Mouse (Mus musculus) T-helper 2 cell (primary cell): ENCODE results near the gene Pgs1.

Source experiments
- in situ Hi-C: fragments of 300-600 bp; cut with MboI, MseI; formaldehyde crosslinking; loops from one replicate; pipeline ENCODE4 v1.15.1; 2025; ENCODE audit warnings: high pct_unique_total_duplicates

Gene Pgs1

DNA sequence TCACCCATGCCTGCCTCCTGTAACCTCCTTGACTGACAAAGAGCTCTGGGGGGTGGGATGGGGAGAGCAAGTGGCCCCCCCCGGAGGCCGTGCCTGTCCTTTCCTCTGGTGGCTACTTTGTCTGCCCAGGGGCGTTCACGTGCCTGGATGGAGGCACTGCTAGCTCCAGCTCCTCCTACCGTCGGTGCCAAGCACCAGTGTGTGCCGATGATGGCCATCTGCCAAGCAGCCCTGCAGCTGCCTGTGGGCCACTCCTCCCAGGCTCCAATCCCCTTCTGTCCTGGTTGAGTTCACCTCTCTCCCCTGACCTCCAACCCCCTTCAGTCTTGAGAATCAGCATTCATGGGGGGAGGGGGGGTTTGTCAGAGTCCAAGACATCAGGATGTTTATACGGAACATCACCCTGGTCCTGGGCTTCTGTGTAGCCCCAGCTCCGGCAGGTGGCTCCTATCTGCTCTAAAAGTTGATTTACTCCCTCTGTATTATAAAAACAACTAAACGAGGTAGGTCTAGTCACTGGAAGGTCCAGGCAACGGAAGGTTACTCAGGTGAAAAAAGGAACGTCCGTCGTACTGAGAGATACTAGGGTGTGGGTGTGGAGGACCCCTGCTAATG, 57.3 kb downstream of the Pgs1 start:
- in situ Hi-C loops: loop anchor here (10.0 kb wide), 1 partner anchor 599 kb away; no protein-coding TSS in a partner anchor

DNA sequence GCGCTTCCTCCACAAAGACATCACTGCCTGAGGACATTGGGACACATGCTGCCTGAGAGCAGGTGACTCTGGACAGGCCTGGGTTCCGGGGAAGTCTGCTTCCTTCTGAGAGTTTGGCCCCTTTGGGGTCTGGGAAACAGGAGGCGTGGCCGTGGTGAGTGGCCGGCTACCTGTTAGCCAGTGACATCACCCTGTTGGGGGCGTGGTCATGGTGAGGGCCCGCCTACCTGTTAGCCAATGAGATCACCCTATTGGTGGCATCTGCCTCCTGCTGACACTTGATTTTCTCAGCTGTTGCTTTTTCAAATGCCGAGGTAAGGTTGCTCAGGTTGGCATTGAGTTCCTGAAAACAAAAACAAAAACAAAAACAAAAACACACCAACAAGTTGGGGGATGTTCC, 63.5 kb downstream of the Pgs1 start:
- in situ Hi-C loops: loop anchor here (10.0 kb wide), 1 partner anchor 605 kb away; no protein-coding TSS in a partner anchor

DNA sequence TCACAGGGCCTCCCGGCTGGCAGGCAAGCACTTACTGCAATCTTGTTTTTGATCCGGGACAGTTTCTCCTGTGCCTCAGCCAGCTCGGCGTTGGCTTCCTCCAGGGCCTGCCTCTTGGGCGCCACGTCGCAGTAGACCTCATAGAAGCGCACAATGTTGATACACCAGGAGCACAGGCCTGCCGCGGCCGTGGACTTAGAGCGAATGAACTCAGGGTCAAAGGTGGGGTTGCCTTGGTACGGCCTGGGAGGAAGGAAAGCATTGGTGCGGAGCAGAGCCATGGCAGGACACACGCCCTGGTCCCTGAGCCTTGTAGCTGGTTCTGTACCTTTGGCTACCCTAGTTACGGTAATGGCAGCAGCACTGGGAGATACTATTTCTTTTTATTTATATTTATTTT, 64.1 kb downstream of the Pgs1 start:
- in situ Hi-C loops: no loop called here

DNA sequence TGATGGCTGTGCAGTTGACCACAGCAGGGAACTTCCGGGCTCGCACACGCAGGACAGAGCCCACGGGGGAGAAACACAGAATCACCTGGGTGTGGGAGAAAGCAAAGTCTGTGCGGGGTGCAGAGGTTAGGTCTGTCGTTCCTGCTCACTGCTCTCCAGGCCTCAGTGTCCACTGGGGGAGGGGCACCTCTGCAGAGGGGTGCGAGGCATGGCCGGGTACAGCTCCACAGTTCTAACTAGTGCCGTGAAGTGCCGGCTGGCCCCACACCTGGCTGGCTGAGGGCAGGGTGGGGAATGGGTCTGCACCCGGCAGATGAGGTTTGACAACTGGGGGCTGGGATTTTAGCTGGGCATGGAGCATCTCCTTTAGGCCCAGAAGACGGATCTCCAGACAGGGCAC, 72.3 kb downstream of the Pgs1 start:
- in situ Hi-C loops: no loop called here

GRCm38 (mm10) chr11:118058872-118059271, 72.8 kb downstream of the Pgs1 start:
- in situ Hi-C loops: no loop called here

DNA sequence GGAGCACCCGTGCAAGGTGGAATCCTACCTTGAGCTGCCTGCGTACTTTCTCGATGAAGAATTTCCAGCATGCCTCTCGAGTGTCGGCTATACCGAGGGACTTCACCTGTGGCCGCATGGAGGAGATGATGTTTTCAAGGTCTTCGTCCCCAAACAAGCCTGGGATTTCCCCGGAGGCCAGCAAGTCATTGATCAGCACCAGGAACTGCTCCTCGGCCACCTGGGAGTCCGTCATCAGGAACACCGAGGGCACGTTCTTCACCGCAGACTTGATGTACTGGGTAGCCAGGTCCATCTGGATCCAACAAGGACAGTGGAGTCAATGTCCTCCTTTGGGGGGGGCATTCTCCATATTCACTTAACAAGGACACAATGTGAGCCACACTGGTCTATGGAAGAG, 73.9 kb downstream of the Pgs1 start:
- in situ Hi-C loops: no loop called here

DNA sequence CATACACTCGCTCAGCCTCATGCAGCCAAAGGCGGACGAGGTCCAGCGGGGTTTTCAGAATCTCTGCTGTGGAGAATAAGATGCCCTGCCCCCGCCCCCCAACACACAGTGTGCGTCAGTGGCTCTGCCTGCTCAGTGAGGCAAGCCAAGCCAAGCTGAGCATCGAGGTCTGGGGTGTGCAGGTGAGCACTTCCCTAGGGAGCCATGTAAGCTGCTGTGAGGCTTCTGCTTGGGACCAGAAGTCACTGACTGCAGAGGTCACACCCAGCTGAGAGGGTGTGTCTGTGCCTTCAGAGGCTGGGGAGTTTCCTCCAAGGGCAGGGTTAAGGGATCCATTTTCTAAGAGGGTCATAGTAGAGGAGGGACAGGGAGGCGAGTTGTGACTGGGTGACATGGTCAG, 81.5 kb downstream of the Pgs1 start:
- in situ Hi-C loops: no loop called here

DNA sequence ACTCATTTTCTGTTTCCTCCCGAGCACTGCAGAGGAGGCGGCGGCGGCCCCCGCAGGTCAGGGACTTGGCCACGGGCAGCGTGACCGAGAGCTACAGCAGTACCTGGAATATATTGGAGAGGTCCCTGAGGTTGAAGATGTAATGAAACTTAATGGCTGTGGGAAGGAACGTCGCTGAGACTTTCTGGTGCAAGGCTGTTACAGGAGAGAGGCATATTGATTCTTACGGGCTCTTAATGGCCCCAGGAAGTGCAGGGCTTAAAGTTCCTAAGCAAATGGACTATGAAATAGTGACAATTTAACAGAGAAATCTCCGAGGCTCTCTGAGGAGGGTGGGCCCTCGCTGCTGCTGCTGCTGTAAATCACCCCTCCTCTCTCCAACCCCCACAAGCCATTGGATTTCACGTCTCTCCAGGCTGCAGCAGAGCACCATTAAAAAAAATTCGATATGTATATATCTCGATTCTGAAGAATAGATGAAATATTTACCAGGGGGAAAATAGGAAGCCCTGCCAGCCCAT, 82.8 kb downstream of the Pgs1 start:
- in situ Hi-C loops: no loop called here

DNA sequence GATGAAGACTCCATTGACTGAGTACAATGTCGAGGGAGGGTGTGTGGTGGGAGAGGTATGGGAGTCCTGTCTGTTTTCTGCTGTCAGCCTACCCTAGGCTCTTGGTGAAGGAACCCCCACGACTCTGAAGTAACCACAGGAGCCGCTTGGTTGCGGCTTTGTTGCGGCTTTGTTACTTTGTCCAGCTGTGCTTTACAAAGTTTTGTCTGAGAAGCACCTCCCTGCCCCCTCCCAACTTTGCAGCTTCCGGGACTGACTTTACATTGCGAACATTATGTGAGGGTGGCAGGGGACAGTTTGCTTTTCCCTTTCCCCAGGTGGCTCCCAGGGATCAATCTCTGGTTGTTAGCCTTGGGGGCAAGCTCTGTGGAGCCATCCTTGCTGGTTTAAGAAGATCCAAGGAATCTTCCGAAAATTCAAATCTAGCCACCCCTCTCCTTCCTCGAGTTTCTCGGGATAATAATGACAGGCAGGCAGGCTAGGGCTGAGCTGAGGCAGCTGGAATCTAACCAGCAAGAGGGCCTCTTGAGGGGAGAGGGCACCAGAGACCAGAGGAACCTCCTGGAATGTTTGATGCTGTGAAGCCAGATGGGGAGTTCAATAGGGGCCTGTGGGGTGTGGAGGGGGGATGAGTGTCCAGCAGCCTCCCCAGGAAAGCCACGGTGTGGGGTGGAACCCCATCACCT, 85.3 kb downstream of the Pgs1 start:
- in situ Hi-C loops: no loop called here
